Mouse (Mus musculus) embryonic fibroblast, embryonic 13.5 days (primary cell): ENCODE data around the gene Tom1l2.

Source experiments
- CTCF ChIP-seq: IDR thresholded peaks from 2 replicates; pipeline ENCODE4 v1.5.1; 2011; ENCODE audit warnings: mild to moderate bottlenecking, control low read depth, low read length, moderate library complexity, borderline replicate concordance; ENCODE audit not compliant: insufficient read depth
- POLR2A ChIP-seq: IDR thresholded peaks from 2 replicates; pipeline ENCODE4 v1.6.1; 2011; ENCODE audit warnings: low read depth, mild to moderate bottlenecking, control low read depth, low read length, moderate library complexity

DNA sequence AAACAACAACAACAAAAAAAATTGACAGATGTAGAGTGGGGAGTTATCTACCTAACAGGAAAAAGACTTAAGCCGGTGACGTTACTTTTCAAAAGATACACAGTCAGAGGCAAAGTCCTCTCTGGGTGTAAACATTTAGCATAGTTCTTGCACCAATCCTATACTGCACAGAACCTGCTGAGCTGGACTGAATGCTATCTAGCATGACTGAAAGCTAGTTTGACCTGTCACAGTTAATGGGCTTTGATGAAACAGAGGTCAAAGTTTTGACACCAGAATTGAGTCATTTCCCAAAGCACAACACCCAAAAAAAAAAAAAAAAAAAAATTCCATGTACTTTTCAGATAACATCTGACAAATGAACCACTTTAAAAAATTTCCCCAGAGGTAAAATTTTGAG is 3.2 kb upstream of the Tom1l2 start:
- TF ChIP-seq POLR2A = no peak
- TF ChIP-seq CTCF = no peak
